Mouse (Mus musculus) frontal cortex, postnatal 10 days (tissue): Measurements from ENCODE around the gene Mamdc4.

Experiments
- DNase-seq, 2 experiments: peaks; one replicate each; pipeline ENCODE4 v3.0.0; 2022; ENCODE audit warnings: low spot score in 2 of 2, mixed read lengths in 1 of 2

The Mamdc4 gene

GRCm38 (mm10) chr2:25574579-25575431 lies at the start of gene Mamdc4, which contains the start of gene Phpt1:
Mamdc4 (minus strand) TSS chr2:25574845.
Phpt1 (minus strand) TSS chr2:25575224.
- DNase-seq, result peak; percentile 95 to 96

- DNase-seq, result peak; percentile 79 to 80
Observed at GRCm38 (mm10) chr2:25621229-25622200, 46.9 kb upstream of the Mamdc4 start, which contains the start of gene Tmem141. Tmem141 (minus strand) TSS chr2:25622005.

- no peak for DNase-seq
Observed at GRCm38 (mm10) chr2:25620852-25621228, 46.2 kb upstream of the Mamdc4 start.

- DNase-seq, result no peak
Observed at GRCm38 (mm10) chr2:25620386-25620785, 45.7 kb upstream of the Mamdc4 start.

- no peak for DNase-seq
Observed at GRCm38 (mm10) chr2:25617578-25617977, 42.9 kb upstream of the Mamdc4 start, which contains the start of gene Ccdc183. Ccdc183 (minus strand) TSS chr2:25617678.

GRCm38 (mm10) chr2:25616398-25616797 lies 41.8 kb upstream of the Mamdc4 start:
- no peak for DNase-seq

GRCm38 (mm10) chr2:25608671-25609070 lies 34.0 kb upstream of the Mamdc4 start:
- DNase-seq, result no peak

- DNase-seq, result peak; percentile 79 to 86
Observed at GRCm38 (mm10) chr2:25607761-25608622, 33.3 kb upstream of the Mamdc4 start, which contains the start of gene Rabl6. Rabl6 (minus strand) TSS chr2:25608521.

- no peak for DNase-seq
Observed at GRCm38 (mm10) chr2:25602526-25602925, 27.9 kb upstream of the Mamdc4 start.

GRCm38 (mm10) chr2:25600037-25600436 lies 25.4 kb upstream of the Mamdc4 start:
- no peak for DNase-seq

- no peak for DNase-seq
Observed at GRCm38 (mm10) chr2:25598749-25599148, 24.1 kb upstream of the Mamdc4 start.

GRCm38 (mm10) chr2:25596765-25597510 lies 22.3 kb upstream of the Mamdc4 start:
- no peak for DNase-seq

- no peak for DNase-seq
Observed at GRCm38 (mm10) chr2:25591863-25592262, 17.2 kb upstream of the Mamdc4 start.

GRCm38 (mm10) chr2:25588227-25588907 lies 13.7 kb upstream of the Mamdc4 start:
- peak in 1 of 2 experiments; percentile 10 for DNase-seq

- DNase-seq, result peak in 1 of 2 experiments; percentile 8
Observed at GRCm38 (mm10) chr2:25587290-25587689, 12.6 kb upstream of the Mamdc4 start.

- DNase-seq, result peak in 1 of 2 experiments; percentile 16
Observed at GRCm38 (mm10) chr2:25585601-25586000, 11.0 kb upstream of the Mamdc4 start.

GRCm38 (mm10) chr2:25584856-25585255 lies 10.2 kb upstream of the Mamdc4 start:
- peak in 1 of 2 experiments; percentile 20 for DNase-seq

GRCm38 (mm10) chr2:25584152-25584551 lies 9.5 kb upstream of the Mamdc4 start:
- DNase-seq, result peak in 1 of 2 experiments; percentile 8

GRCm38 (mm10) chr2:25583571-25583970 lies 8.9 kb upstream of the Mamdc4 start:
- DNase-seq, result peak in 1 of 2 experiments; percentile 18

- peak in 1 of 2 experiments; percentile 29 for DNase-seq
Observed at GRCm38 (mm10) chr2:25583120-25583481, 8.5 kb upstream of the Mamdc4 start.
